Mouse (Mus musculus): ENCODE measurements around the gene Fdxr. TPM values are rescaled to one million over a fixed set of nuclear protein-coding genes. Genes with fewer than 3 reads are reported as not detected.
A peak's percentile ranks its signal among the peaks of the same experiment; 100 is the strongest.

Fdxr gene
- total and polyA plus RNA-seq, 2 experiments from 2014 or later = 14.8 to 18.8 TPM

GRCm38 (mm10) chr11:115317204-115317603 lies 40.4 kb upstream of the Fdxr start:
- H3K36me3 ChIP-seq (ENCODE audit: insufficient read depth, low read length) = no peaks in the 10 kb centered on the region
- WGBS = 57% methylated on average over 7 of the region's 7 CpGs
- no peak for TF ChIP-seq CTCF (IDR thresholded peaks at IDR 0.05)
- DNase-seq (ENCODE audit: low spot score) (no peak), ATAC-seq (ENCODE audit: low FRiP score) (no peak)
- H3K27ac ChIP-seq (ENCODE audit: low read depth, low read length) = no peak overlapping the region
- H3K4me3 ChIP-seq (ENCODE audit: low read depth, low read length) = no peak overlapping the region
- H3K4me1 ChIP-seq (ENCODE audit: insufficient read depth, low read length) = no peaks in the 10 kb centered on the region
- peaks cover 76% of the 10 kb centered on the region for H3K27me3 ChIP-seq (ENCODE audit: insufficient read depth, low read length)
- no peaks in the 10 kb centered on the region for H3K9me3 ChIP-seq (ENCODE audit: low read length)
- no peak overlapping the region for H3K4me2 ChIP-seq (ENCODE audit: low read depth, low read length, poor library complexity, severe bottlenecking)
- no peak overlapping the region for H3K9ac ChIP-seq (replicated peaks; ENCODE audit: low read length, poor library complexity, severe bottlenecking)

- peaks cover 49% of the 10 kb centered on the region for H3K27me3 ChIP-seq (ENCODE audit: insufficient read depth, low read length)
- no peak overlapping the region for H3K9ac ChIP-seq (replicated peaks; ENCODE audit: low read length, poor library complexity, severe bottlenecking)
- H3K4me3 ChIP-seq (ENCODE audit: low read depth, low read length) = no peak overlapping the region
- DNase-seq (ENCODE audit: low spot score) = peak; percentile 14
- H3K9me3 ChIP-seq (ENCODE audit: low read length) = no peaks in the 10 kb centered on the region
- no peaks in the 10 kb centered on the region for H3K4me1 ChIP-seq (ENCODE audit: insufficient read depth, low read length)
- H3K4me2 ChIP-seq (ENCODE audit: low read depth, low read length, poor library complexity, severe bottlenecking) = no peak overlapping the region
- ATAC-seq (ENCODE audit: low FRiP score) = no peak
- H3K36me3 ChIP-seq (ENCODE audit: insufficient read depth, low read length) = no peaks in the 10 kb centered on the region
- no peak overlapping the region for H3K27ac ChIP-seq (ENCODE audit: low read depth, low read length)
- TF ChIP-seq CTCF (IDR thresholded peaks at IDR 0.05) = peak; percentile 44
- WGBS = 26% methylated on average over 2 of the region's 2 CpGs
Observed at GRCm38 (mm10) chr11:115314249-115314648, 37.4 kb upstream of the Fdxr start.

- no peaks in the 10 kb centered on the region for H3K36me3 ChIP-seq (ENCODE audit: insufficient read depth, low read length)
- no peaks in the 10 kb centered on the region for H3K9me3 ChIP-seq (ENCODE audit: low read length)
- H3K4me1 ChIP-seq (ENCODE audit: insufficient read depth, low read length) = no peaks in the 10 kb centered on the region
- ATAC-seq (ENCODE audit: low FRiP score) (no peak), DNase-seq (ENCODE audit: low spot score) (no peak)
- 74% methylated on average over 1 of the region's 1 CpGs for WGBS
- no peak overlapping the region for H3K4me3 ChIP-seq (ENCODE audit: low read depth, low read length)
- no peak for TF ChIP-seq CTCF (IDR thresholded peaks at IDR 0.05)
- 0 out of 2 replicates have a peak, but pooled peaks cover 4% of the 10 kb centered on the region for H3K27me3 ChIP-seq (ENCODE audit: insufficient read depth, low read length)
- H3K9ac ChIP-seq (replicated peaks; ENCODE audit: low read length, poor library complexity, severe bottlenecking) = no peak overlapping the region
- no peak overlapping the region for H3K27ac ChIP-seq (ENCODE audit: low read depth, low read length)
- no peak overlapping the region for H3K4me2 ChIP-seq (ENCODE audit: low read depth, low read length, poor library complexity, severe bottlenecking)
Observed at GRCm38 (mm10) chr11:115308781-115309180, 31.9 kb upstream of the Fdxr start.

- no peaks in the 10 kb centered on the region for H3K9me3 ChIP-seq (ENCODE audit: low read length)
- no peak within 1 kb of the TSS for H3K9ac ChIP-seq (replicated peaks; ENCODE audit: low read length, poor library complexity, severe bottlenecking)
- ATAC-seq (ENCODE audit: low FRiP score) (no peak), DNase-seq (ENCODE audit: low spot score) (no peak)
- TF ChIP-seq CTCF (IDR thresholded peaks at IDR 0.05) = no peak
- H3K4me1 ChIP-seq (ENCODE audit: insufficient read depth, low read length) = no peaks in the 10 kb centered on the region
- no peaks in the 10 kb centered on the region for H3K36me3 ChIP-seq (ENCODE audit: insufficient read depth, low read length)
- no peaks in the 10 kb centered on the region for H3K27me3 ChIP-seq (ENCODE audit: insufficient read depth, low read length)
- H3K27ac ChIP-seq (ENCODE audit: low read depth, low read length) = no peak within 1 kb of the TSS
- WGBS = 13% methylated on average over 8 of the region's 8 CpGs
- no peak within 1 kb of the TSS for H3K4me2 ChIP-seq (ENCODE audit: low read depth, low read length, poor library complexity, severe bottlenecking)
- H3K4me3 ChIP-seq (ENCODE audit: low read depth, low read length) = no peak within 1 kb of the TSS
Observed at GRCm38 (mm10) chr11:115306863-115307262, 30.0 kb upstream of the Fdxr start, which contains the start of gene Otop2. Gene Otop2, plus strand, starts transcription at chr11:115307163.

- H3K9me3 ChIP-seq (ENCODE audit: low read length) = no peaks in the 10 kb centered on the region
- no peaks in the 10 kb centered on the region for H3K36me3 ChIP-seq (ENCODE audit: insufficient read depth, low read length)
- H3K27me3 ChIP-seq (ENCODE audit: insufficient read depth, low read length) = no peaks in the 10 kb centered on the region
- H3K4me1 ChIP-seq (ENCODE audit: insufficient read depth, low read length) = no peaks in the 10 kb centered on the region
- no peak overlapping the region for H3K4me3 ChIP-seq (ENCODE audit: low read depth, low read length)
- DNase-seq (ENCODE audit: low spot score) (no peak), ATAC-seq (ENCODE audit: low FRiP score) (no peak)
- WGBS = 82% methylated on average over 8 of the region's 8 CpGs
- H3K4me2 ChIP-seq (ENCODE audit: low read depth, low read length, poor library complexity, severe bottlenecking) = no peak overlapping the region
- H3K27ac ChIP-seq (ENCODE audit: low read depth, low read length) = no peak overlapping the region
- no peak overlapping the region for H3K9ac ChIP-seq (replicated peaks; ENCODE audit: low read length, poor library complexity, severe bottlenecking)
- TF ChIP-seq CTCF (IDR thresholded peaks at IDR 0.05) = no peak
Observed at GRCm38 (mm10) chr11:115303167-115303566, 26.3 kb upstream of the Fdxr start.

GRCm38 (mm10) chr11:115301351-115301750 lies 24.5 kb upstream of the Fdxr start:
- 86% methylated on average over 2 of the region's 2 CpGs for WGBS
- no peak for TF ChIP-seq CTCF (IDR thresholded peaks at IDR 0.05)
- ATAC-seq (ENCODE audit: low FRiP score) = no peak
- Histone ChIP-seq H3K36me3 (ENCODE audit: insufficient read depth, low read length) (no peaks in the 10 kb centered on the region), H3K4me1 (ENCODE audit: insufficient read depth, low read length) (no peaks in the 10 kb centered on the region), H3K27me3 (ENCODE audit: insufficient read depth, low read length) (no peaks in the 10 kb centered on the region), H3K27ac (ENCODE audit: low read depth, low read length) (no peak overlapping the region), H3K4me3 (ENCODE audit: low read depth, low read length) (no peak overlapping the region), H3K9me3 (ENCODE audit: low read length) (no peaks in the 10 kb centered on the region), H3K4me2 (ENCODE audit: low read depth, low read length, poor library complexity, severe bottlenecking) (no peak overlapping the region), H3K9ac (replicated peaks; ENCODE audit: low read length, poor library complexity, severe bottlenecking) (no peak overlapping the region)
- DNase-seq (ENCODE audit: low spot score) = no peak

Measured in midbrain, postnatal 0 days (tissue).